Mouse (Mus musculus) stomach, postnatal 0 days (tissue): ENCODE data around the gene Tekt1.

ENCODE experiments used
- CTCF ChIP-seq: IDR thresholded peaks from 2 replicates; pipeline ENCODE4 v1.5.1; 2016; ENCODE audit warnings: antibody characterized with exemption, low read depth, mild to moderate bottlenecking, moderate library complexity
- EP300 ChIP-seq: optimal IDR thresholded peaks from 2 replicates; pipeline ENCODE3; 2016; ENCODE audit warnings: antibody characterized with exemption

DNA sequence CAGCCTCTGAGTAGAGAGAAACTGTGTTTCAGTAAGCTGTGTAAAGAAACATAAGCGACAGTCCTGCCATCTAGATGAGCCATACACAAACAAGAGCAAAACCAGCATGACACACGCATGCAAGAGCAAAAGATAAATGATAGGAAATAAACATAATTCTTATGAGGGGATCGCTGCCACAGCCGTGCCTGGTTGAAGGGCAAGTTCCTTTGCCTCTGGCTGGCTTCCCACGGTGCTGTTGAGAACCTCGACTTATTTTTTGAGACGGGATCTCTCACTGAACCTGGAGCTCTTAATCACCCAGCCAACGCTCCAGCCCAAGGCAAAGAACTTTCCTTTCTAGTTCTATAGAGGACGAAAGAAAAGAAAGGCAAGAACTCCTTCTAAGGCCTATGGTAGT, 3.9 kb upstream of the Tekt1 start:
- TF ChIP-seq CTCF (no peak), EP300 (no peak)
